Mouse (Mus musculus) forebrain, embryonic 11.5 days (tissue): ENCODE measurements around the gene Cd79a. TPM values are rescaled to one million over a fixed set of nuclear protein-coding genes. Genes with fewer than 3 reads are reported as not detected.

Source experiments
- ATAC-seq: fragments of 200-750 bp; cut with Nextera tagmentation; replicated peaks from 2 replicates; pipeline ENCODE4 v1.8.0; 2017; ENCODE audit warnings: moderate TSS enrichment; ENCODE audit not compliant: low FRiP score
- DNase-seq: peaks from one replicate; pipeline ENCODE4 v3.0.0-alpha.2; 2017; ENCODE audit warnings: low spot score
- H3K27ac ChIP-seq: fragments of 300-500 bp; sonication (generic); 2 replicates; pipeline ENCODE4 v1.5.1; 2014; ENCODE audit warnings: low read depth, low read length
- H3K27me3 ChIP-seq: fragments of 300-500 bp; sonication (generic); 2 replicates; pipeline ENCODE4 v1.6.1; 2014; ENCODE audit warnings: mild to moderate bottlenecking, low read length, mixed read lengths; ENCODE audit not compliant: control insufficient read depth, insufficient read depth
- H3K36me3 ChIP-seq: fragments of 300-500 bp; sonication (generic); 2 replicates; pipeline ENCODE4 v1.6.1; 2014; ENCODE audit warnings: mild to moderate bottlenecking, low read length, moderate library complexity, mixed read lengths; ENCODE audit not compliant: control insufficient read depth, insufficient read depth
- H3K4me1 ChIP-seq: fragments of 300-500 bp; sonication (generic); replicated peaks from 2 replicates; pipeline ENCODE4 v1.6.1; 2014; ENCODE audit warnings: low read length, mixed read lengths; ENCODE audit not compliant: control insufficient read depth, insufficient read depth
- H3K4me2 ChIP-seq: fragments of 300-500 bp; sonication (generic); 2 replicates; pipeline ENCODE4 v1.6.1; 2014; ENCODE audit warnings: low read depth, mild to moderate bottlenecking, low read length, moderate library complexity, mixed read lengths; ENCODE audit not compliant: severe bottlenecking
- H3K4me3 ChIP-seq: fragments of 300-500 bp; sonication (generic); 2 replicates; pipeline ENCODE4 v1.5.1; 2014; ENCODE audit warnings: low read depth, low read length
- H3K9ac ChIP-seq: fragments of 300-500 bp; sonication (generic); 2 replicates; pipeline ENCODE4 v1.6.1; 2014; ENCODE audit warnings: low read length
- H3K9me3 ChIP-seq: fragments of 300-500 bp; sonication (generic); 2 replicates; pipeline ENCODE4 v1.6.1; 2016; ENCODE audit warnings: low read length, mixed read lengths; ENCODE audit not compliant: control insufficient read depth
- WGBS: fragments of 180-500 bp; shearing (Covaris S2); extraction: QIAGEN DNeasy Blood & Tissue Kit; methylation state at CpG from one replicate; pipeline ENCODE4 v1.1.7; 2014; 5-methylcytosine and 5-hydroxymethylcytosine counted together
- polyA plus RNA-seq: library from polyadenylated mRNA; unstranded; fragments of >200 nt; fragmentation: Nextera tagmentation; extraction: Ambion mirVana; gene quantifications from 2 replicates; pipeline ENCODE4 v1.2.1, GENCODE M21; 2014

Gene Cd79a
- polyA plus RNA-seq, 1 experiment from 2014 or later, result 0.37 TPM

- H3K4me2 ChIP-seq, result no peak overlapping the region
- no peak overlapping the region for H3K4me3 ChIP-seq
- no peaks in the 10 kb centered on the region for H3K36me3 ChIP-seq
- H3K27me3 ChIP-seq, result peaks cover 94% of the 10 kb centered on the region
- ATAC-seq (peak; percentile 66), DNase-seq (peak; percentile 92)
- H3K9me3 ChIP-seq, result no peaks in the 10 kb centered on the region
- H3K4me1 ChIP-seq, result peaks cover 4% of the 10 kb centered on the region; the same call in 1 of the 2 replicates
- WGBS, result under 1% methylated on average over 8 of the region's 8 CpGs
- no peak overlapping the region for H3K9ac ChIP-seq
- H3K27ac ChIP-seq, result no peak overlapping the region
Measured at GRCm38 (mm10) chr7:24949958-24950623, 52.9 kb downstream of the Cd79a start.

Other genes with a start within 250 kb of the Cd79a start
- gene Tex101, start 220.7 kb upstream of the Cd79a start, polyA plus RNA-seq, result not detected in 2 replicates
- gene BC049730, start 188.1 kb upstream of the Cd79a start, polyA plus RNA-seq, result not detected in 2 replicates
- not detected in 2 replicates for gene Gm4763, start 170.5 kb upstream of the Cd79a start, polyA plus RNA-seq
- not detected in 2 replicates for gene Cd177, start 137.1 kb upstream of the Cd79a start, polyA plus RNA-seq
- not detected in 2 replicates for gene Ceacam10, start 120.2 kb upstream of the Cd79a start, polyA plus RNA-seq
- 15.5 and 15.9 TPM in 2 replicates for gene Gm9844, start 35.2 kb upstream of the Cd79a start, polyA plus RNA-seq
- not detected in 2 replicates for gene Lypd4, start 27.4 kb upstream of the Cd79a start, polyA plus RNA-seq
- gene Dmrtc2, start 27.3 kb upstream of the Cd79a start, polyA plus RNA-seq, result not detected in 2 replicates
- 1,722 and 1,731 TPM in 2 replicates for gene Rps19, start 13.0 kb upstream of the Cd79a start, polyA plus RNA-seq
- 65.7 and 69.5 TPM in 2 replicates for gene Arhgef1, start 5.5 kb downstream of the Cd79a start, polyA plus RNA-seq
- 0.32 and 0.55 TPM in 2 replicates for gene Gm4881, start 47.1 kb downstream of the Cd79a start, polyA plus RNA-seq
- gene Rabac1, start 75.4 kb downstream of the Cd79a start, polyA plus RNA-seq, result 82.6 and 87.3 TPM in 2 replicates
- 36.3 and 40.2 TPM in 2 replicates for gene Atp1a3, start 108.6 kb downstream of the Cd79a start, polyA plus RNA-seq
- 13.6 and 14.0 TPM in 2 replicates for gene Grik5, start 175.0 kb downstream of the Cd79a start, polyA plus RNA-seq
- 34.3 and 38.3 TPM in 2 replicates for gene Zfp574, start 175.2 kb downstream of the Cd79a start, polyA plus RNA-seq